Mouse (Mus musculus) central nervous system, embryonic 14 days (tissue): Measurements from ENCODE around the gene Acsm3. TPM values are rescaled to one million over a fixed set of nuclear protein-coding genes. Genes with fewer than 3 reads are reported as not detected.

Source experiments
- polyA plus RNA-seq: library from polyadenylated mRNA; depleted of rRNA; stranded (reverse); fragments of >200 nt; gene quantifications from 2 replicates; pipeline ENCODE4 v1.2.3, GENCODE M21; 2012; rRNA removed

The Acsm3 gene
- 1.1 TPM in 1 of 2 replicates, not detected in the other for polyA plus RNA-seq

DNA sequence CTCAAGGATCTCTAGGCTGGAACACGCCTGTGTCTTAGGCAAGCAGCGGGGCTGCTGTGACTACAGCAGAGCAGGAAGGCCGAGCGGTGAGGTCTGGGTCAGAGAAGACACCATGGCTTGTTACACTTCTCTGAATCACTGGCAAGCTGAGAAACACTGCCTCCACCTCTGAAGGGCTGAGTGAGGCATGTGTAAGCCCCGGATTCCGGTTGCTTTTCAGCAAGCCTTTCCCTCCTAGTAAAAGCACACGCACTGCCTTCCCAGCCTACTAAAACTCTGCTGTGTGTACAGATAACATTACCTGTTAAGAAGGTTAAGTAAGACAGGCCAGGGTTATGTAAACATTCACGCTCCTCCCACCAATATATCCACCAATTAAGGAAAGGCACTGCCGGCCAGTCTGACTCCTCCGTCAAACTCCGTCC is at the start of gene Acsm3:
Gene Acsm3 (plus strand): TSS at position 397 of the 425 bp plus-strand sequence.

GRCm38 (mm10) chr7:119720253-119720946 is 40.3 kb upstream of the Acsm3 start, which contains the start of gene Thumpd1:
Gene Thumpd1, minus strand, starts transcription at chr7:119720798.

GRCm38 (mm10) chr7:119793586-119794250 is 33.0 kb downstream of the Acsm3 start, which contains the start of the genes Rexo5 and Eri2:
Gene Rexo5, plus strand, starts transcription at chr7:119794006.
Gene Eri2, minus strand, starts transcription at chr7:119794058.

Other genes starting within 250 kb of the Acsm3 start
- gene Acsm5, start 241.5 kb upstream of the Acsm3 start, polyA plus RNA-seq = 0.02 and 0.03 TPM in 2 replicates
- 0.09 and 0.10 TPM in 2 replicates for gene Pdilt, start 237.4 kb upstream of the Acsm3 start, polyA plus RNA-seq
- gene Acsm2, start 206.6 kb upstream of the Acsm3 start, polyA plus RNA-seq = not detected in 2 replicates
- 0.09 TPM in 1 of 2 replicates, not detected in the other for gene Acsm1, start 153.9 kb upstream of the Acsm3 start, polyA plus RNA-seq
- 0.49 TPM in 1 of 2 replicates, not detected in the other for gene Acsm4, start 70.9 kb upstream of the Acsm3 start, polyA plus RNA-seq
- 49.1 and 50.4 TPM in 2 replicates for gene Thumpd1, start 40.1 kb upstream of the Acsm3 start, polyA plus RNA-seq
- gene Rexo5, start 33.1 kb downstream of the Acsm3 start, polyA plus RNA-seq = 26.2 and 28.3 TPM in 2 replicates
- gene Eri2, start 33.1 kb downstream of the Acsm3 start, polyA plus RNA-seq = 11.3 and 12.4 TPM in 2 replicates
- gene Lyrm1, start 134.9 kb downstream of the Acsm3 start, polyA plus RNA-seq = 9.8 and 10.6 TPM in 2 replicates
- gene Dcun1d3, start 135.4 kb downstream of the Acsm3 start, polyA plus RNA-seq = 8.9 and 9.3 TPM in 2 replicates